Comparison of ENCODE assay signal across 9 mouse cellular contexts in the genomic region with DNA sequence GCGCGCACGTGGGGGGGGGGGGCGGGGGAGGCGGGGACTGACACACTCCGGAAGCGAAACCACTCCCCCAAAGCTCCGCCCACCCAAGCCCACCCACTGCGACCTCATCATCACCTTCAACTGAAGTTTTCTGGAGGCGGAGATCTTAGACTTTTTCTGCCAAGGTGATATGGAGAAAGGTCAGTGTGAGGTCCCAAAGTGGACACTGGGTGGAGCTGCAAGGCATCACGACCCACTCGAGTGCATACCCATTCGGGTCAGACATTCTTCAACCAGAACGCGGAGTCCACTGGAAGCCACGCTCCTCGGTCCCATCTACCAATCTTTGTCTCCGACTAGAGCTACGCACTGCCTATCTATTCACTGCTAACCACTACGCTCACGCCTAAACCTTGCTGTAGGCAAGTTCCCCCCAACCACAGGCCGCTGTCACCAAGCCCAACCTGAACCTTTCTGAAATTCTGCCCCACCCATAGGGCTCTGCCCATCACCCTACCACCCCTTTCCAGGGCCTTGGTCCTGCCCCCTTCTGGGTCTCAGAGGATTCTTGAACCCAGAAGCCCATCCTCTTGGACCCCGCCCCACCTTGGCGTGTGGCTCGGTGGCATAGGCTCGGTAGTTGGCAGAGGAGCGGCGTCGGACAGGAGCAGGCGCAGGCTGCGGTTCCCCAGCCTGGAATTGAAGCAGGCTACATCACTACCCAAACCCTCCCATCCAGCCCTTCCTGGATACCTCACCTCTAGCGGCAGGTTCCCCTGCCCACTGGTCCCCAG. TPM values are rescaled to one million over a fixed set of nuclear protein-coding genes. Genes with fewer than 3 reads are reported as not detected.
DNase-seq lines count a peak whose midpoint lies in the region; ATAC-seq and TF ChIP-seq lines count a peak whose summit lies in the region.
"Had no signal": no experiment of that assay in that cellular context is flagged by ENCODE, and none has a peak within 500 bp of the region (broad histone marks: within the 10 kb centered on the region; RNA-seq: fewer than 3 reads in every experiment).

No protein-coding gene starts in this region.

- peak overlapping the region; percentile 28; the same call in 1 of the 2 replicates for H3K9ac ChIP-seq in limb, embryonic 14.5 days (ENCODE audit: low read depth, low read length, severe bottlenecking)

- no peaks in the 10 kb centered on the region for H3K27me3 ChIP-seq in limb, embryonic 14.5 days (ENCODE audit: control insufficient read depth, insufficient read depth, low read length)

- no peak for TF ChIP-seq POLR2A in limb, embryonic 14.5 days (IDR thresholded peaks at IDR 0.05; ENCODE audit: borderline replicate concordance, extremely low read depth, insufficient read depth, insufficient read length)

- TF ChIP-seq CTCF in layer of hippocampus, adult 2 months (conservative IDR thresholded peaks at IDR 0.05), result 0 out of 2 replicates have a peak, but pooled peaks have one; percentile 15

- WGBS in limb, embryonic 14.5 days, result 34% methylated on average over 29 of the region's 32 CpGs

- H3K27ac ChIP-seq in layer of hippocampus, adult 2 months, result no peak overlapping the region
- H3K27ac ChIP-seq in limb, embryonic 14.5 days (replicated peaks; ENCODE audit: low read depth, low read length), result no peak overlapping the region

- H3K36me3 ChIP-seq in limb, embryonic 14.5 days (ENCODE audit: control insufficient read depth, insufficient read depth, low read length), result no peaks in the 10 kb centered on the region
- H3K36me3 ChIP-seq: G1E had no signal

- H3K9me3 ChIP-seq in limb, embryonic 14.5 days (ENCODE audit: control insufficient read depth, low read length), result no peaks in the 10 kb centered on the region
- H3K9me3 ChIP-seq: G1E had no signal

- DNase-seq in layer of hippocampus, adult 2 months (ENCODE audit: low spot score in 2 of 2), result no peak
- no peak for DNase-seq in layer of hippocampus, adult 11-12 months (ENCODE audit: low spot score)
- peak; percentile 49 to 64 for DNase-seq in heart, adult 9 months (ENCODE audit: low spot score in 2 of 2)
- no peak for DNase-seq in limb, embryonic 14.5 days (ENCODE audit: low spot score)
- peak; percentile 71 for DNase-seq in testis, postnatal 10 days (ENCODE audit: low spot score)
- no peak for DNase-seq in ovary, postnatal 36 days (ENCODE audit: low spot score)
- no peak for DNase-seq in cerebellum, postnatal 36 days

- peaks cover 6% of the 10 kb centered on the region; the same call in 1 of the 2 replicates for H3K4me1 ChIP-seq in limb, embryonic 14.5 days (ENCODE audit: control insufficient read depth, insufficient read depth, low read length)

- H3K4me3 ChIP-seq in layer of hippocampus, adult 2 months, result peak overlapping the region; percentile 15; the same call in 1 of the 2 replicates
- peak overlapping the region; percentile 21 for H3K4me3 ChIP-seq in limb, embryonic 14.5 days (replicated peaks; ENCODE audit: low read length)

- H3K4me2 ChIP-seq in limb, embryonic 14.5 days (replicated peaks; ENCODE audit: low read depth, low read length, severe bottlenecking), result peak overlapping the region; percentile 48

- no peak for ATAC-seq in limb, embryonic 14.5 days (ENCODE audit: low FRiP score, low read depth)
- no peak for ATAC-seq in activated CD4-positive, CD25-positive, alpha-beta regulatory T cell, adult 4 months

RNA-seq across cellular contexts. Expression of gene Tnni3, which starts 2.6 kb away (rescaled TPM):
- under 1 TPM in 1 of 2 experiments, not detected in 1; 0.64 TPM for total RNA-seq in layer of hippocampus, adult 2 months (2021)
- polyA plus RNA-seq in limb, embryonic 14.5 days (2012; rRNA removed), result 10.6 and 11.1 TPM in 2 replicates
- 2.8 and 2.9 TPM in 2 replicates for polyA plus RNA-seq in limb, embryonic 14.5 days (2014; fragmentation: Nextera tagmentation; extraction: Ambion mirVana)
- 1 to 10 TPM; 1.7 to 3.6 TPM for polyA plus RNA-seq in activated CD4-positive, CD25-positive, alpha-beta regulatory T cell, adult 4 months (2017; shearing (Covaris generic))
- total RNA-seq: G1E had no signal

RNA-seq across cellular contexts. Expression of gene Tnnt1, which starts 5.2 kb away (rescaled TPM):
- 1 to 10 TPM; 1.7 to 4.0 TPM for total RNA-seq in layer of hippocampus, adult 2 months (2021)
- 99.8 and 238 TPM in 2 replicates for polyA plus RNA-seq in limb, embryonic 14.5 days (2012; rRNA removed)
- polyA plus RNA-seq in limb, embryonic 14.5 days (2014; fragmentation: Nextera tagmentation; extraction: Ambion mirVana), result 241 and 300 TPM in 2 replicates
- polyA plus RNA-seq in activated CD4-positive, CD25-positive, alpha-beta regulatory T cell, adult 4 months (2017; shearing (Covaris generic)), result 10 to 100 TPM in 1 of 2 experiments, 1 to 10 TPM in 1; 4.9 to 10.4 TPM
- total RNA-seq: G1E had no signal

RNA-seq across cellular contexts. Expression of gene Dnaaf3, which starts 10.8 kb away (rescaled TPM):
- total RNA-seq in layer of hippocampus, adult 2 months (2021), result under 1 TPM; 0.47 to 0.64 TPM
- 8.3 and 9.5 TPM in 2 replicates for polyA plus RNA-seq in limb, embryonic 14.5 days (2012; rRNA removed)
- polyA plus RNA-seq in limb, embryonic 14.5 days (2014; fragmentation: Nextera tagmentation; extraction: Ambion mirVana), result 0.61 and 1.1 TPM in 2 replicates
- polyA plus RNA-seq in activated CD4-positive, CD25-positive, alpha-beta regulatory T cell, adult 4 months (2017; shearing (Covaris generic)), result 1 to 10 TPM in 1 of 2 experiments, under 1 TPM in 1; 0.93 to 1.6 TPM
- total RNA-seq: G1E had no signal
- polyA plus RNA-seq: G1E had no signal

RNA-seq across cellular contexts. Expression of gene Ppp1r12c, which starts 19.9 kb away (rescaled TPM):
- 100 to 1,000 TPM; 157 to 161 TPM for total RNA-seq in layer of hippocampus, adult 2 months (2021)
- 89.6 and 103 TPM in 2 replicates for polyA plus RNA-seq in limb, embryonic 14.5 days (2012; rRNA removed)
- 59.1 and 68.6 TPM in 2 replicates for polyA plus RNA-seq in limb, embryonic 14.5 days (2014; fragmentation: Nextera tagmentation; extraction: Ambion mirVana)
- polyA plus RNA-seq in activated CD4-positive, CD25-positive, alpha-beta regulatory T cell, adult 4 months (2017; shearing (Covaris generic)), result 10 to 100 TPM; 21.6 to 26.6 TPM

RNA-seq across cellular contexts. Expression of gene Syt5, which starts 25.9 kb away (rescaled TPM):
- total RNA-seq in layer of hippocampus, adult 2 months (2021), result 100 to 1,000 TPM; 199 to 217 TPM
- 3.9 and 4.2 TPM in 2 replicates for polyA plus RNA-seq in limb, embryonic 14.5 days (2012; rRNA removed)
- 3.4 and 4.3 TPM in 2 replicates for polyA plus RNA-seq in limb, embryonic 14.5 days (2014; fragmentation: Nextera tagmentation; extraction: Ambion mirVana)
- polyA plus RNA-seq in activated CD4-positive, CD25-positive, alpha-beta regulatory T cell, adult 4 months (2017; shearing (Covaris generic)), result not detected
- total RNA-seq: G1E had no signal
- polyA plus RNA-seq: G1E had no signal

Comparison
In these comparisons a context has a peak if more than half of its experiments do, and no peak if none do; other contexts are left out.
1. DNase-seq: peak in heart, adult 9 months (2 of 2) and testis, postnatal 10 days (single experiment); none in layer of hippocampus, adult 2 months (0 of 2), layer of hippocampus, adult 11-12 months (single experiment), limb, embryonic 14.5 days (single experiment), ovary, postnatal 36 days (single experiment) and cerebellum, postnatal 36 days (0 of 2).
2. RNA of gene Tnnt1, which starts 5.2 kb away (polyA plus RNA-seq): 99.8 to 300 TPM in limb, embryonic 14.5 days; 4.9 to 10.4 TPM in activated CD4-positive, CD25-positive, alpha-beta regulatory T cell, adult 4 months; every median in the first group is over 4 times any median in the second.